Mouse (Mus musculus): ENCODE measurements around the gene 4930469K13Rik. TPM values are rescaled to one million over a fixed set of nuclear protein-coding genes. Genes with fewer than 3 reads are reported as not detected.
A peak's percentile ranks its signal among the peaks of the same experiment; 100 is the strongest.

The 4930469K13Rik gene
- polyA plus RNA-seq, 1 experiment from 2014 or later: not detected

- WGBS: 46% methylated on average over 5 of the region's 5 CpGs
- TF ChIP-seq EP300 (IDR thresholded peaks at IDR 0.05) (no peak), CTCF (IDR thresholded peaks at IDR 0.05) (no peak)
- no peaks in the 10 kb centered on the region for H3K36me3 ChIP-seq (ENCODE audit: insufficient read depth, low read length)
- no peak for ATAC-seq
- no peaks in the 10 kb centered on the region for H3K9me3 ChIP-seq (ENCODE audit: low read length)
- no peak overlapping the region for H3K9ac ChIP-seq (replicated peaks; ENCODE audit: low read depth)
- H3K27me3 ChIP-seq (replicated peaks; ENCODE audit: insufficient read depth, low read length): no peaks in the 10 kb centered on the region
- no peak overlapping the region for H3K4me3 ChIP-seq (ENCODE audit: low read depth, low read length)
- no peak overlapping the region for H3K27ac ChIP-seq (ENCODE audit: low read length)
- H3K4me1 ChIP-seq (ENCODE audit: insufficient read depth, low read depth, low read length): no peaks in the 10 kb centered on the region
- no peak overlapping the region for H3K4me2 ChIP-seq (replicated peaks; ENCODE audit: low read depth, low read length)
- no peak for DNase-seq (ENCODE audit: low spot score)
These were observed 147.2 kb downstream of the 4930469K13Rik start for GRCm38 (mm10) chr11:33951155-33951554.

- no peak overlapping the region for H3K27ac ChIP-seq (ENCODE audit: low read length)
- H3K4me2 ChIP-seq (replicated peaks; ENCODE audit: low read depth, low read length): no peak overlapping the region
- H3K4me1 ChIP-seq (ENCODE audit: insufficient read depth, low read depth, low read length): no peaks in the 10 kb centered on the region
- DNase-seq (ENCODE audit: low spot score) (no peak), ATAC-seq (no peak)
- no peaks in the 10 kb centered on the region for H3K27me3 ChIP-seq (replicated peaks; ENCODE audit: insufficient read depth, low read length)
- WGBS: 60% methylated on average over 4 of the region's 4 CpGs
- no peak overlapping the region for H3K9ac ChIP-seq (replicated peaks; ENCODE audit: low read depth)
- no peak for TF ChIP-seq EP300 (IDR thresholded peaks at IDR 0.05)
- TF ChIP-seq CTCF (IDR thresholded peaks at IDR 0.05): no peak
- no peaks in the 10 kb centered on the region for H3K9me3 ChIP-seq (ENCODE audit: low read length)
- no peaks in the 10 kb centered on the region for H3K36me3 ChIP-seq (ENCODE audit: insufficient read depth, low read length)
- no peak overlapping the region for H3K4me3 ChIP-seq (ENCODE audit: low read depth, low read length)
These were observed 151.9 kb downstream of the 4930469K13Rik start for GRCm38 (mm10) chr11:33946501-33946900.

GRCm38 (mm10) chr11:33944786-33945328, 153.5 kb downstream of the 4930469K13Rik start:
- ATAC-seq (no peak), DNase-seq (ENCODE audit: low spot score) (no peak)
- H3K4me3 ChIP-seq (ENCODE audit: low read depth, low read length): no peak overlapping the region
- H3K4me1 ChIP-seq (ENCODE audit: insufficient read depth, low read depth, low read length): no peaks in the 10 kb centered on the region
- WGBS: 85% methylated on average over 9 of the region's 9 CpGs
- H3K9me3 ChIP-seq (ENCODE audit: low read length): no peaks in the 10 kb centered on the region
- no peaks in the 10 kb centered on the region for H3K27me3 ChIP-seq (replicated peaks; ENCODE audit: insufficient read depth, low read length)
- TF ChIP-seq CTCF (IDR thresholded peaks at IDR 0.05) (no peak), EP300 (IDR thresholded peaks at IDR 0.05) (no peak)
- H3K9ac ChIP-seq (replicated peaks; ENCODE audit: low read depth): no peak overlapping the region
- H3K36me3 ChIP-seq (ENCODE audit: insufficient read depth, low read length): no peaks in the 10 kb centered on the region
- H3K27ac ChIP-seq (ENCODE audit: low read length): no peak overlapping the region
- H3K4me2 ChIP-seq (replicated peaks; ENCODE audit: low read depth, low read length): no peak overlapping the region

- H3K9me3 ChIP-seq (ENCODE audit: low read length): no peaks in the 10 kb centered on the region
- no peak overlapping the region for H3K27ac ChIP-seq (ENCODE audit: low read length)
- no peak overlapping the region for H3K4me2 ChIP-seq (replicated peaks; ENCODE audit: low read depth, low read length)
- WGBS: 59% methylated on average over 4 of the region's 4 CpGs
- no peaks in the 10 kb centered on the region for H3K4me1 ChIP-seq (ENCODE audit: insufficient read depth, low read depth, low read length)
- DNase-seq (ENCODE audit: low spot score) (peak; percentile 30), ATAC-seq (no peak)
- H3K36me3 ChIP-seq (ENCODE audit: insufficient read depth, low read length): no peaks in the 10 kb centered on the region
- H3K4me3 ChIP-seq (ENCODE audit: low read depth, low read length): no peak overlapping the region
- no peaks in the 10 kb centered on the region for H3K27me3 ChIP-seq (replicated peaks; ENCODE audit: insufficient read depth, low read length)
- no peak overlapping the region for H3K9ac ChIP-seq (replicated peaks; ENCODE audit: low read depth)
- TF ChIP-seq EP300 (IDR thresholded peaks at IDR 0.05): no peak
- peak; percentile 52 for TF ChIP-seq CTCF (IDR thresholded peaks at IDR 0.05)
These were observed 154.1 kb downstream of the 4930469K13Rik start for GRCm38 (mm10) chr11:33944067-33944785.

- Histone ChIP-seq H3K4me3 (ENCODE audit: low read depth, low read length) (no peak overlapping the region), H3K4me1 (ENCODE audit: insufficient read depth, low read depth, low read length) (no peaks in the 10 kb centered on the region), H3K4me2 (replicated peaks; ENCODE audit: low read depth, low read length) (no peak overlapping the region), H3K27me3 (replicated peaks; ENCODE audit: insufficient read depth, low read length) (no peaks in the 10 kb centered on the region), H3K27ac (ENCODE audit: low read length) (no peak overlapping the region), H3K9ac (replicated peaks; ENCODE audit: low read depth) (no peak overlapping the region), H3K36me3 (ENCODE audit: insufficient read depth, low read length) (no peaks in the 10 kb centered on the region), H3K9me3 (ENCODE audit: low read length) (no peaks in the 10 kb centered on the region)
- DNase-seq (ENCODE audit: low spot score) (no peak), ATAC-seq (no peak)
- WGBS: 57% methylated on average over 1 of the region's 1 CpGs
- no peak for TF ChIP-seq EP300 (IDR thresholded peaks at IDR 0.05)
- TF ChIP-seq CTCF (IDR thresholded peaks at IDR 0.05): no peak
These were observed 154.8 kb downstream of the 4930469K13Rik start for GRCm38 (mm10) chr11:33943565-33943964.

GRCm38 (mm10) chr11:33939456-33940113, 158.8 kb downstream of the 4930469K13Rik start:
- Histone ChIP-seq H3K27me3 (replicated peaks; ENCODE audit: insufficient read depth, low read length) (no peaks in the 10 kb centered on the region), H3K9me3 (ENCODE audit: low read length) (no peaks in the 10 kb centered on the region), H3K4me2 (replicated peaks; ENCODE audit: low read depth, low read length) (no peak overlapping the region), H3K4me1 (ENCODE audit: insufficient read depth, low read depth, low read length) (no peaks in the 10 kb centered on the region), H3K27ac (ENCODE audit: low read length) (no peak overlapping the region), H3K36me3 (ENCODE audit: insufficient read depth, low read length) (no peaks in the 10 kb centered on the region), H3K9ac (replicated peaks; ENCODE audit: low read depth) (no peak overlapping the region), H3K4me3 (ENCODE audit: low read depth, low read length) (no peak overlapping the region)
- 57% methylated on average over 4 of the region's 4 CpGs for WGBS
- TF ChIP-seq EP300 (IDR thresholded peaks at IDR 0.05) (no peak), CTCF (IDR thresholded peaks at IDR 0.05) (no peak)
- ATAC-seq (no peak), DNase-seq (ENCODE audit: low spot score) (no peak)
